Mouse (Mus musculus) C2C12 (cell line): Measurements from ENCODE around the gene Arhgef12.

ENCODE experiments used
- CEBPB ChIP-seq: IDR thresholded peaks from one replicate; pipeline ENCODE4 v1.6.1; 2011; ENCODE audit warnings: low read depth, mild to moderate bottlenecking, control low read depth, moderate library complexity
- CTCF ChIP-seq: IDR thresholded peaks from one replicate; pipeline ENCODE4 v1.5.1; 2011; ENCODE audit not compliant: control insufficient read depth, insufficient read depth, insufficient read length
- MYOD1 ChIP-seq: IDR thresholded peaks from one replicate; pipeline ENCODE4 v1.6.1; 2011; ENCODE audit warnings: low read depth; ENCODE audit not compliant: control insufficient read depth, insufficient read length
- MYOG ChIP-seq: IDR thresholded peaks from one replicate; pipeline ENCODE4 v1.6.1; 2011; ENCODE audit not compliant: control insufficient read depth, insufficient read length; ENCODE audit errors: extremely low read depth

DNA sequence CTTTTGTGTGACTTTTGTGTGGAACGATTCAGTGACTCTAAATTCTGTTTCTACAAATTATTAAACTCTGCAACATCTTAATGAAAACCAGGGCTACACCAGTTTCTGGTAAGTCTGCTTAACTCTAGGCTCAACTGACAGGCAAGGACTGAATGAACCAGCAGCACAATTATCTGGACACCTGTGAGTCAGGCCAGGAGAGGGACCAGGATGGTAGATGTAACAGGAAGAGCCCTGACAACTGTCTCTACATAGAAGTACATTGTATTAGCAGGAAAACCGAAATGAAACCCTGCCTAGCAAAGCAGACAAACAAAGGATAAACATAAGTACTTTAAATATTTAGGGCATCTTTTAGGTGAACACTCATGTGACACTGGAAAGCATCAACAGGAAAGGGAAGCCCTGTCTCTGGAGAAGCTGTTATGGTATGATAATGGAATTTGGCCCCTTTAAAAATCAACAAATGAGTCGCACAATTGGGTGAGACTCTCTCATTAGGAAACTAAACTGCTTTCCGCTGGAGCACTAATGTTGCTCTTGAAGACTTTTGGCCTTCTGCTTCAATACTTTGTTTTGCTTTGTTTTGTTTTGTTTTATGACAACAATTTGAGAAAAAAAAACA is 3.3 kb downstream of the Arhgef12 start:
- TF ChIP-seq CTCF = no peak
- no peak for TF ChIP-seq MYOG
- TF ChIP-seq MYOD1 = no peak
- no peak for TF ChIP-seq CEBPB
